Mouse (Mus musculus): ENCODE measurements at regions not wholly inside any gene's neighbourhood (a gene's known extent, or its start where the extent isn't known, plus 50 kb on each side); places are given as distances from the start of the nearest gene placed in this dataset.
"Not testable (repeated sequence)": the region's sequence is repeated elsewhere in the genome, so short reads cannot be mapped to it uniquely, and the experiment has no call there.

GRCm38 (mm10) chrX:70606349-70606748 is 129.4 kb upstream of the Tmem185a start:
- Histone ChIP-seq H3K4me3 (no peak overlapping the region), H3K27me3 (no peaks in the 10 kb centered on the region), H3K4me2 (replicated peaks) (no peak overlapping the region), H3K9me3 (no peaks in the 10 kb centered on the region), H3K9ac (replicated peaks) (no peak overlapping the region), H3K27ac (replicated peaks) (no peak overlapping the region), H3K36me3 (no peaks in the 10 kb centered on the region), H3K4me1 (no peaks in the 10 kb centered on the region)
- WGBS, result 93% methylated on average over 1 of the region's 1 CpGs
- ATAC-seq (ENCODE audit: low FRiP score, low read depth), result no peak

DNA sequence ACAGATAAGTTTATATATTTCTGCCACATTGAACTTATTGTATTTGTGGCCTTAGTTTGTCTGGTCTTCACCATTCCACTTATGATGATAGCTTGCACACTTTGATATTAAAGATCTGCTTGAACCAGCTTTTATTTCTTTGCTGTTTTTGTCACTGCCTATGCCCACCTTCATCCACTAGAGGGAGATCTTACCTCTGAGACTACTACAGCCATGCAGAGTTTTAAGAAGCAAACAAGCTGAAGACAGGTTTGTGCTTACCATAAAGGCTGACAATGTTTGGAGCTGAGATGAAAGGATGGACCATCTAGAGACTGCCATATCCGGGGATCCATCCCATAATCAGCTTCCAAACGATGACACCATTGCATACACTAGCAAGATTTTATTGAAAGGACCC is 105.4 kb upstream of the Tmem185a start:
- not testable (repeated sequence) for ATAC-seq (ENCODE audit: low FRiP score, low read depth); H3K4me1 ChIP-seq; H3K27ac ChIP-seq (replicated peaks); H3K4me2 ChIP-seq (replicated peaks); H3K27me3 ChIP-seq; H3K36me3 ChIP-seq; H3K9me3 ChIP-seq; H3K9ac ChIP-seq (replicated peaks); H3K4me3 ChIP-seq
- 9% methylated on average over 2 of the region's 2 CpGs for WGBS

DNA sequence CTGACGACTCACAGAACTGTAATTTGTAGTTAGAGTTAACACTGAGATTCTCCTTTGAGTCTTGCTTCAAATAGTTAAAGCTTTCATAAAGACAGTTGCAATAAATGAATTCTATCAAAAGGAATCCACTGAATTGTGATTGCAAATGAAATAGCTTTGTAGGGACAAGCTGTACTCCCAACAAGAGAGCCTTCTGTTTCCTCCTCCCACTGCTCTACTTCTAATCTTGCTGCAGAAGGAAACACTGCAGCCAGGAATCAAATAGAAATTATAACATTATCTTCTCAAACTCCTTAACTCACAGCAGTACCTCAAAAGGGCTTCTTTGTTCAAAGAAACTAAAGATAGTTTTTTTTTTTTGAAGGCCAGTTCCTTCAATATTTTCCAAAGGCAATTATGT is 103.2 kb upstream of the Tmem185a start:
- H3K4me1 ChIP-seq, result no peaks in the 10 kb centered on the region
- H3K9ac ChIP-seq (replicated peaks), result no peak overlapping the region
- H3K4me2 ChIP-seq (replicated peaks), result no peak overlapping the region
- H3K36me3 ChIP-seq, result no peaks in the 10 kb centered on the region
- no peaks in the 10 kb centered on the region for H3K9me3 ChIP-seq
- H3K27me3 ChIP-seq, result no peaks in the 10 kb centered on the region
- no peak for ATAC-seq (ENCODE audit: low FRiP score, low read depth)
- no peak overlapping the region for H3K27ac ChIP-seq (replicated peaks)
- H3K4me3 ChIP-seq, result no peak overlapping the region
- WGBS, result 76% methylated on average over 1 of the region's 1 CpGs

- WGBS, result 18% methylated on average over 1 of the region's 6 CpGs
- not testable (repeated sequence) for H3K36me3 ChIP-seq; H3K27me3 ChIP-seq; ATAC-seq (ENCODE audit: low FRiP score, low read depth); H3K9ac ChIP-seq (replicated peaks); H3K4me1 ChIP-seq; H3K9me3 ChIP-seq; H3K27ac ChIP-seq (replicated peaks); H3K4me3 ChIP-seq; H3K4me2 ChIP-seq (replicated peaks)
Observed at GRCm38 (mm10) chrX:70574243-70574642, 97.3 kb upstream of the Tmem185a start.

DNA sequence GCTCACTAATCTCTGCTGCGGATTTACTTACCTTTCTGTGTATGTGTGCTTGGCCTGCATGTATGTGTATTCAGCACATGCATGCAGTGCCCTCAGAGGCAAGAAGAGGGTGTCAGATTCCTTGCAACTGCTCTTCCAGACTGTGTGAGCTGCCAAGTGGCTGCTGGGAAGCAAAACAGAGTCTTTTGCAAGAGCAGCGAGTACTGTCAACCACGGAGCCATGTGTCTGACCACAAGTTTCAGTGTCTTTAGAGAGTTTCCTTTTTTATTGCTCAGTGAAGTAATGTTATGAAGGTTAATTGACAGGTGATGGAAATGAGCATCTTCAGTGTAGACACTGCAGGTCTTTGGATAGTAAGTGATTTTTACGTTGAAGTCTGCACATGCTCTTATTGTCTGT is 93.6 kb upstream of the Tmem185a start:
- H3K27ac ChIP-seq (replicated peaks); H3K27me3 ChIP-seq; H3K9me3 ChIP-seq; H3K9ac ChIP-seq (replicated peaks); H3K4me1 ChIP-seq; H3K36me3 ChIP-seq; ATAC-seq (ENCODE audit: low FRiP score, low read depth); H3K4me3 ChIP-seq; H3K4me2 ChIP-seq (replicated peaks): not testable (repeated sequence)
- 79% methylated on average over 3 of the region's 4 CpGs for WGBS

DNA sequence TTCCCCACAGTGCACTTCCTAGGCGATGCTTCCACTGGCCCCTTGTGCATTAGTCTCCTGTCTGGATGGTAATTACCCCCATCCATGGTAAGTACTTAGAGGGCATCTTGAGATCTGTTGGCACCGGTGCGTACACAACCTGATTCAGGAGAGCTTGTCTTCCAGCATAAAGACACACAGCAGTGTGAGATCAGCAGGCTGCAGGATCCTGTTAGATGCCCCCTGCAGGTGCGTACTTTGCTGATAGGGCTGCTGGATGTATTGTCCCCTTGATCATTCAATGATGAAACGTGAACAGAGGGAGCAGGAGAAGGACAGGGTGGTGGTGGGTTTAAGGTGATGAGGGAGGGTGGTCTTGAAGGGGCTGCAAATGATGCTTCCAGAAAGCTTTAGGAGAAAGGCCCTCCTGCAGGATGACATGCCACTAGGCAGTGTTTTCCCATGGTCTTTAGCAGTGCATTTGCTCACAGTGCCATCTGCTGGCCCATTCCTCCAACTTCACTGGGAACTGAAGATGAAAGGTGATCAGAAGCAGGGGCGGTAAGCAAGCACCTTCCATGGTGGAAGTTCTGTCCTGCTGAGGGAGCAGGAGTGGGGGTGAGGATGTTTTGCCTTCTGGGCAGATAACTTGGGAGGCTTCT is 92.5 kb upstream of the Tmem185a start:
- not testable (repeated sequence) for H3K27ac ChIP-seq (replicated peaks); H3K9ac ChIP-seq (replicated peaks); H3K4me3 ChIP-seq; H3K4me1 ChIP-seq; H3K36me3 ChIP-seq; H3K9me3 ChIP-seq; H3K27me3 ChIP-seq; H3K4me2 ChIP-seq (replicated peaks)
- WGBS, result 51% methylated on average over 5 of the region's 6 CpGs
- peak; percentile 67 for ATAC-seq (ENCODE audit: low FRiP score, low read depth)

All from midbrain, embryonic 12.5 days (tissue).